Mouse (Mus musculus) limb, embryonic 14.5 days (tissue): ENCODE results near the gene Macrod1. TPM values are rescaled to one million over a fixed set of nuclear protein-coding genes. Genes with fewer than 3 reads are reported as not detected.

ENCODE experiments used
- ATAC-seq: fragments of 200-750 bp; cut with Nextera tagmentation; 2 replicates; pipeline ENCODE4 v1.8.0; 2017; ENCODE audit warnings: low read depth, moderate number of reproducible peaks, moderate TSS enrichment; ENCODE audit not compliant: low FRiP score
- DNase-seq: peaks from one replicate; pipeline ENCODE4 v3.0.0-alpha.2; 2015; ENCODE audit warnings: low spot score
- H3K27ac ChIP-seq: fragments of 300-500 bp; sonication (generic); replicated peaks from 2 replicates; pipeline ENCODE4 v1.5.1; 2014; ENCODE audit warnings: low read depth, mild to moderate bottlenecking, low read length, moderate library complexity, mixed read lengths
- H3K27me3 ChIP-seq: fragments of 300-500 bp; sonication (generic); 2 replicates; pipeline ENCODE4 v1.6.1; 2014; ENCODE audit warnings: low read length, mixed read lengths; ENCODE audit not compliant: control insufficient read depth, insufficient read depth
- H3K36me3 ChIP-seq: fragments of 300-500 bp; sonication (generic); 2 replicates; pipeline ENCODE4 v1.6.1; 2014; ENCODE audit warnings: mild to moderate bottlenecking, low read length, moderate library complexity, mixed read lengths; ENCODE audit not compliant: control insufficient read depth, insufficient read depth
- H3K4me1 ChIP-seq: fragments of 300-500 bp; sonication (generic); 2 replicates; pipeline ENCODE4 v1.6.1; 2014; ENCODE audit warnings: antibody characterized with exemption, low read length, mixed read lengths; ENCODE audit not compliant: control insufficient read depth, insufficient read depth
- H3K4me2 ChIP-seq: fragments of 300-500 bp; sonication (generic); replicated peaks from 2 replicates; pipeline ENCODE4 v1.6.1; 2014; ENCODE audit warnings: low read depth, mild to moderate bottlenecking, low read length, moderate library complexity; ENCODE audit not compliant: severe bottlenecking
- H3K4me3 ChIP-seq: fragments of 300-500 bp; sonication (generic); replicated peaks from 2 replicates; pipeline ENCODE4 v1.5.1; 2014; ENCODE audit warnings: low read length
- H3K9ac ChIP-seq: fragments of 300-500 bp; sonication (generic); 2 replicates; pipeline ENCODE4 v1.6.1; 2014; ENCODE audit warnings: mild to moderate bottlenecking, low read depth, low read length, moderate library complexity; ENCODE audit not compliant: severe bottlenecking
- H3K9me3 ChIP-seq: fragments of 300-500 bp; sonication (generic); 2 replicates; pipeline ENCODE4 v1.6.1; 2016; ENCODE audit warnings: low read length; ENCODE audit not compliant: control insufficient read depth
- POLR2A ChIP-seq: fragments of 200-500 bp; IDR thresholded peaks from 2 replicates; pipeline ENCODE4 v1.8.0; 2012; ENCODE audit warnings: inconsistent platforms, mild to moderate bottlenecking, moderate library complexity, borderline replicate concordance; ENCODE audit not compliant: insufficient read depth, insufficient read length; ENCODE audit errors: extremely low read depth
- WGBS: fragments of 180-500 bp; shearing (Covaris S2); extraction: QIAGEN DNeasy Blood & Tissue Kit; methylation state at CpG from one replicate; pipeline ENCODE4 v1.1.7; 2014; 5-methylcytosine and 5-hydroxymethylcytosine counted together
- polyA plus RNA-seq, 2 experiments: library from polyadenylated mRNA; depleted of rRNA in 1 of 2; stranded (reverse) in 1 of 2; unstranded in 1 of 2; fragments of >200 nt; fragmentation: Nextera tagmentation in 1 of 2; extraction: Ambion mirVana in 1 of 2; gene quantifications; 2 replicates each; pipeline versions ENCODE4 v1.2.1 to v1.2.3; 2012 to 2014

Gene Macrod1
- polyA plus RNA-seq, 2 experiments: 19.7 to 24.6 TPM

GRCm38 (mm10) chr19:7126933-7127332 is 70.3 kb downstream of the Macrod1 start:
- H3K4me1 ChIP-seq: peaks cover 11% of the 10 kb centered on the region; the same call in 1 of the 2 replicates
- H3K27me3 ChIP-seq: no peaks in the 10 kb centered on the region
- WGBS: 51% methylated on average over 2 of the region's 2 CpGs
- H3K27ac ChIP-seq: no peak overlapping the region
- no peak for DNase-seq
- no peaks in the 10 kb centered on the region for H3K36me3 ChIP-seq
- no peaks in the 10 kb centered on the region for H3K9me3 ChIP-seq
- no peak overlapping the region for H3K9ac ChIP-seq
- H3K4me2 ChIP-seq: no peak overlapping the region
- TF ChIP-seq POLR2A: no peak
- ATAC-seq: no peak
- no peak overlapping the region for H3K4me3 ChIP-seq

- no peak overlapping the region for H3K27ac ChIP-seq
- H3K36me3 ChIP-seq: no peaks in the 10 kb centered on the region
- H3K27me3 ChIP-seq: no peaks in the 10 kb centered on the region
- no peak for TF ChIP-seq POLR2A
- no peak overlapping the region for H3K4me2 ChIP-seq
- DNase-seq: no peak
- WGBS: 45% methylated on average over 19 of the region's 19 CpGs
- H3K9me3 ChIP-seq: no peaks in the 10 kb centered on the region
- no peak for ATAC-seq
- H3K4me1 ChIP-seq: peaks cover 22% of the 10 kb centered on the region
- H3K9ac ChIP-seq: no peak overlapping the region
- H3K4me3 ChIP-seq: no peak overlapping the region
Measured at GRCm38 (mm10) chr19:7128551-7129475, 72.2 kb downstream of the Macrod1 start.

- no peak for ATAC-seq
- no peak overlapping the region for H3K4me2 ChIP-seq
- 53% methylated on average over 11 of the region's 11 CpGs for whole genome bisulfite sequencing
Measured at GRCm38 (mm10) chr19:7130317-7130716, 73.7 kb downstream of the Macrod1 start.

GRCm38 (mm10) chr19:7133436-7133835 is 76.8 kb downstream of the Macrod1 start:
- Histone ChIP-seq H3K4me2 (no peak overlapping the region), H3K4me3 (no peak overlapping the region), H3K4me1 (peaks cover 66% of the 10 kb centered on the region), H3K36me3 (no peaks in the 10 kb centered on the region), H3K9me3 (no peaks in the 10 kb centered on the region), H3K27me3 (no peaks in the 10 kb centered on the region), H3K9ac (no peak overlapping the region), H3K27ac (no peak overlapping the region)
- no peak for TF ChIP-seq POLR2A
- WGBS: 68% methylated on average over 9 of the region's 9 CpGs
- DNase-seq (no peak), ATAC-seq (no peak)

More at GRCm38 (mm10) chr19:7130317-7130716, 73.7 kb downstream of the Macrod1 start:
- Histone ChIP-seq H3K4me3 (no peak overlapping the region), H3K27ac (no peak overlapping the region), H3K27me3 (no peaks in the 10 kb centered on the region), H3K9me3 (no peaks in the 10 kb centered on the region), H3K36me3 (no peaks in the 10 kb centered on the region), H3K9ac (no peak overlapping the region), H3K4me1 (peaks cover 36% of the 10 kb centered on the region)
- no peak for DNase-seq
- TF ChIP-seq POLR2A: no peak

- Histone ChIP-seq H3K9ac (no peak overlapping the region), H3K4me3 (no peak overlapping the region), H3K9me3 (no peaks in the 10 kb centered on the region), H3K27me3 (no peaks in the 10 kb centered on the region), H3K4me1 (peaks cover 74% of the 10 kb centered on the region), H3K4me2 (0 out of 2 replicates have a peak overlapping the region, but pooled peaks have one; percentile 23), H3K27ac (peak overlapping the region; percentile 75), H3K36me3 (no peaks in the 10 kb centered on the region)
- ATAC-seq (no peak), DNase-seq (peak; percentile 41)
- no peak for TF ChIP-seq POLR2A
- WGBS: 21% methylated on average over 17 of the region's 17 CpGs
Measured at GRCm38 (mm10) chr19:7134631-7135091, 78.1 kb downstream of the Macrod1 start.
